ENCODE assay signal across 9 mouse cellular contexts in the genomic region with DNA sequence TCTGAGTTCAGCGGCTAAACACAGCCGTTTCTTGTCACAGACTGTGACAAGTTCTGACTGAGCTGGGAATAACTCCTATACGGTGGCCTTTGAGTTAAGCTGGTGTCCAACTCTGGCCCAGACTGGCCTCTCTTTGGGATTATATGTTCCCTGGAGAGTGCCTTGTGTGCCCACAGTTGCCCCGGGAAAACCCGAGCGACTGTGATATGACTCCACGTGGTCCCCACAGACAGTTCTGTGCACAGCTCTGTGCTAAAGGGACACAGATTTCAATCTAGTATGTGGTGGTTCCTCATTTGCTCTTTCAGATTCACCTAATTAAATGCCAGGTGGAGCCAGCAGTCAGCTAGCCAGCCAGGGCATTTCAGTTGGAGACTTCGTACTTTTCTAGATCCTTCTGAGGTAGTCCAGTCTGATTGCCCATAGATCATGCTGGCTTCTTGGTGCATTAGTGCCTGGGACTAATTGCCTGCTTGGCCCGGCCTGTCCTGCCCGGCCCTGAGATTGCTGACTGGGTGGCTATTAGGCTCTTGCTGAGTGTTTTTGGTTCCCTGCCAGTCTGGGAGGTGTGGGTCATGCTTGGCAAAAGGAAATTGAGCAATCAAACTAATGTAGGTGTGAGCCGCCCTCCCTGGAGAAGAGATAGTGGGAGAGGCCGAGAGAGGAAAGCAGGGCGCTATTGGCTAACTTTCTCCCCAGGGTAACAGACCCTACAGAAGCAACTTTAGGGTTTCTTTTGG.
DNase-seq lines count a peak whose midpoint lies in the region; ATAC-seq and TF ChIP-seq lines count a peak whose summit lies in the region.
"Had no signal": no experiment of that assay in that cellular context is flagged by ENCODE, and none has a peak within 500 bp of the region (broad histone marks: within the 10 kb centered on the region; RNA-seq: fewer than 3 reads in every experiment).

No protein-coding gene starts in this region.

- peaks cover 42% of the 10 kb centered on the region for H3K4me1 ChIP-seq in heart, embryonic 12.5 days (replicated peaks)
- H3K4me1 ChIP-seq in lung, adult 2 months (ENCODE audit: control insufficient read depth, insufficient read depth, low read length) = peaks cover 2% of the 10 kb centered on the region; the same call in 1 of the 2 replicates
- H3K4me1 ChIP-seq in midbrain, embryonic 15.5 days = peaks cover 13% of the 10 kb centered on the region; the same call in 1 of the 2 replicates

- TF ChIP-seq POLR2A in lung, adult 2 months (IDR thresholded peaks at IDR 0.05; ENCODE audit: borderline replicate concordance, extremely low read depth, low read depth, low read length) = no peak

- ATAC-seq in heart, embryonic 12.5 days (ENCODE audit: insufficient number of reproducible peaks, low FRiP score) = no peak
- no peak for ATAC-seq in granulocyte monocyte progenitor cell, adult 5-6 weeks (replicated peaks; ENCODE audit: poor library complexity, severe bottlenecking)
- no peak for ATAC-seq in erythroid progenitor cell, adult 5-6 weeks (replicated peaks; ENCODE audit: low FRiP score, poor library complexity, severe bottlenecking)
- ATAC-seq in midbrain, embryonic 15.5 days (replicated peaks) = no peak

- 68% methylated on average over 13 of the region's 13 CpGs for WGBS in heart, embryonic 12.5 days
- WGBS in lung, adult 2 months = 57% methylated on average over 13 of the region's 13 CpGs
- 77% methylated on average over 13 of the region's 13 CpGs for WGBS in midbrain, embryonic 15.5 days

- no peaks in the 10 kb centered on the region for H3K9me3 ChIP-seq in heart, embryonic 12.5 days (replicated peaks)
- H3K9me3 ChIP-seq in midbrain, embryonic 15.5 days = no peaks in the 10 kb centered on the region
- H3K9me3 ChIP-seq: limb, embryonic 13.5 days had no signal

- no peak overlapping the region for H3K9ac ChIP-seq in heart, embryonic 12.5 days
- no peak overlapping the region for H3K9ac ChIP-seq in midbrain, embryonic 15.5 days
- H3K9ac ChIP-seq: limb, embryonic 13.5 days had no signal

- no peak overlapping the region for H3K27ac ChIP-seq in heart, embryonic 12.5 days (ENCODE audit: poor library complexity, severe bottlenecking)
- H3K27ac ChIP-seq in midbrain, embryonic 15.5 days = no peak overlapping the region
- H3K27ac ChIP-seq: limb, embryonic 13.5 days had no signal

- H3K36me3 ChIP-seq in heart, embryonic 12.5 days = no peaks in the 10 kb centered on the region
- no peaks in the 10 kb centered on the region for H3K36me3 ChIP-seq in midbrain, embryonic 15.5 days (replicated peaks)
- H3K36me3 ChIP-seq: limb, embryonic 13.5 days had no signal

- DNase-seq in heart, adult 18-20 months = peak; percentile 83
- peak; percentile 8 for DNase-seq in NIH3T3 (ENCODE audit: low read depth)
- DNase-seq in gastrocnemius, postnatal 25 days = peak; percentile 66
- peak; percentile 66 for DNase-seq in lung, adult 2 months

- no peaks in the 10 kb centered on the region for H3K27me3 ChIP-seq in heart, embryonic 12.5 days (replicated peaks)
- no peaks in the 10 kb centered on the region for H3K27me3 ChIP-seq in midbrain, embryonic 15.5 days (replicated peaks)
- H3K27me3 ChIP-seq: limb, embryonic 13.5 days had no signal

- H3K4me2 ChIP-seq in heart, embryonic 12.5 days = no peak overlapping the region
- H3K4me2 ChIP-seq in midbrain, embryonic 15.5 days = no peak overlapping the region
- H3K4me2 ChIP-seq: limb, embryonic 13.5 days had no signal

- no peak for TF ChIP-seq CTCF in lung, adult 2 months (IDR thresholded peaks at IDR 0.05; ENCODE audit: insufficient read depth, low read length)

- H3K4me3 ChIP-seq in heart, embryonic 12.5 days = no peak overlapping the region
- no peak overlapping the region for H3K4me3 ChIP-seq in lung, adult 2 months (replicated peaks; ENCODE audit: extremely low read depth, low read depth, low read length)
- no peak overlapping the region for H3K4me3 ChIP-seq in midbrain, embryonic 15.5 days
- H3K4me3 ChIP-seq: limb, embryonic 13.5 days had no signal

Comparison
In these comparisons a context has a peak if more than half of its experiments do, and no peak if none do; other contexts are left out.
1. DNase-seq: peak in every context shown above with its lines; median percentile 83 in heart, adult 18-20 months; 66 in gastrocnemius, postnatal 25 days; 66 in lung, adult 2 months; 8 in NIH3T3.